Mouse (Mus musculus): ENCODE measurements at regions not wholly inside any gene's neighbourhood (a gene's known extent, or its start where the extent isn't known, plus 50 kb on each side); places are given as distances from the start of the nearest gene placed in this dataset.

DNA sequence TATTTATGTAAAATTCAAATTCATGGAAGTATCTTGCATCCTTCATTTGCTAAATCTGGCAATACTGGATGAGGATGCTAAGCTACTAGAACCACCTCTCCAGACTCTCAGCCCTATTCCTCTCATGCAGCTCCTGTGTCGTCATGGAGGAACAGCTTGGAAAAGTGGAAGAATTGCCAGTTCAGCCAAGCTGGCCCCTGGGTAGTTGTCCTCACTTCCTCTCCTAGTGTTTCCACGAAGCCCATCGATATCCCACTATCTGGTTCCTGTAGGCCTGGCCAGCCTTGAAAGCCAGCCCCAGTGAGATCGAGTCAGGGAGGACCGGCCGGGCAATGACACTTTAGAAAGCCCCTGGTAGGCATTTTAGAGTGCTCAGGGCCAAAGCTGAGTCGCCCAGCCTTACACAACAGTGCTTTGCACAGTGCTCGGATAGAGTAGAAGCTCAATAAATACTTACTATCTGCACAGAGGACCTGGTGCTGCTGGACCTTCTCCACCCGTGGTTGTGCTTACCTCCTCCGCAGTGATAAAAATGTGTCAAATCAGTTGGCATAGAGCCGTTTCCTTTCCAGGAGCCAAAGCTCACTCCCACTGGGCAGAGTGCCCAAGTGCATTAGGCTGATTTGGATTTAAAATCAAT is 193.3 kb downstream of the Fam43a start:
- DNase-seq (ENCODE audit: low spot score, missing footprints) (no peak), ATAC-seq (ENCODE audit: low FRiP score) (no peak)
- H3K36me3 ChIP-seq (ENCODE audit: control insufficient read depth, insufficient read depth, low read length): no peaks in the 10 kb centered on the region
- no peaks in the 10 kb centered on the region for H3K27me3 ChIP-seq (ENCODE audit: control insufficient read depth, insufficient read depth, low read length)
- H3K9me3 ChIP-seq (ENCODE audit: control insufficient read depth, low read length): no peaks in the 10 kb centered on the region
- no peak overlapping the region for H3K9ac ChIP-seq (ENCODE audit: low read length)
- no peak overlapping the region for H3K4me2 ChIP-seq
- H3K4me1 ChIP-seq (ENCODE audit: control insufficient read depth, insufficient read depth, low read length): no peaks in the 10 kb centered on the region
- whole genome bisulfite sequencing: 87% methylated on average over 11 of the region's 11 CpGs
- H3K4me3 ChIP-seq (ENCODE audit: low read depth, low read length): no peak overlapping the region
- no peak overlapping the region for H3K27ac ChIP-seq (ENCODE audit: low read depth, low read length)

DNA sequence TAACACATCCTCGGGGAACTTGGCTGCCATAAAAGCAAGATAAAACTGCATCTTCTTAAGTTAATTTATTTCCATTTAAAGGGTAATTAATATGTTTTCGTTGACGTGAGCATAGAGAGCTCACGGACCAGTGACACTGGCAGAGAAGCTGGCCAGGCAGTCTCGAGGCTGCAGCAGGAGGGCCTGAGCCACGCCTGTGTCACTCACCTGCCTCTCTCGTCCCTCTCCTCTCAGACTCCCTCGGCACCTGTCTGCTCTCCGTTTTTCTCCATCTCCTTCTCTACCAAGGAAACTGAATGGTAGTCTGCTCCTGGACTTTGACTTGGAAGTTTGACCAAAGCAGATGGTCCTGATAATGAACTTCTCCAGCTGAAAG is 193.8 kb downstream of the Fam43a start:
- Histone ChIP-seq H3K9me3 (ENCODE audit: control insufficient read depth, low read length) (no peaks in the 10 kb centered on the region), H3K9ac (ENCODE audit: low read length) (no peak overlapping the region), H3K4me1 (ENCODE audit: control insufficient read depth, insufficient read depth, low read length) (no peaks in the 10 kb centered on the region), H3K4me3 (ENCODE audit: low read depth, low read length) (no peak overlapping the region), H3K4me2 (no peak overlapping the region), H3K27ac (ENCODE audit: low read depth, low read length) (no peak overlapping the region), H3K27me3 (ENCODE audit: control insufficient read depth, insufficient read depth, low read length) (no peaks in the 10 kb centered on the region), H3K36me3 (ENCODE audit: control insufficient read depth, insufficient read depth, low read length) (no peaks in the 10 kb centered on the region)
- DNase-seq (ENCODE audit: low spot score, missing footprints) (no peak), ATAC-seq (ENCODE audit: low FRiP score) (no peak)
- WGBS: 69% methylated on average over 9 of the region's 9 CpGs

DNA sequence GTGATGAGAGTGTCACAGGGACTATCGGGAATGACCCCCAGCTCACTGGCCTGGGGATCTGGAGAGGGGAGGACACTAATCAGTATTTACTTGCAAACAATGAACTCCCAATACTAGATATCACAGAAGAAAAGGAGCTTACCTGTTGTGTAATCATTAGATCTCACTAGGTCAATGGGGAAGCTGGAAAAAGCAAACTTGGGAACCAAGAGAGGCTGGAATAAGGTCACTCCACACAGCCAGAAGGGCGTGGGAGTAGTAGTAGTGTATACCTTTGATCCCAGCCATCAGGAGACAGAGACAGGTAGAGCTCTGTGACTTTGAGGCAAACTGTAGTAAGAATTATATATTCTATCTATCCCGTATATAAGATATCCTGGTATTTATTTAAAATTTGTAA is 194.3 kb downstream of the Fam43a start:
- H3K27me3 ChIP-seq (ENCODE audit: control insufficient read depth, insufficient read depth, low read length): no peaks in the 10 kb centered on the region
- no peak overlapping the region for H3K4me3 ChIP-seq (ENCODE audit: low read depth, low read length)
- H3K4me2 ChIP-seq: no peak overlapping the region
- no peaks in the 10 kb centered on the region for H3K4me1 ChIP-seq (ENCODE audit: control insufficient read depth, insufficient read depth, low read length)
- 83% methylated on average over 3 of the region's 3 CpGs for WGBS
- H3K27ac ChIP-seq (ENCODE audit: low read depth, low read length): no peak overlapping the region
- H3K36me3 ChIP-seq (ENCODE audit: control insufficient read depth, insufficient read depth, low read length): no peaks in the 10 kb centered on the region
- H3K9me3 ChIP-seq (ENCODE audit: control insufficient read depth, low read length): no peaks in the 10 kb centered on the region
- ATAC-seq (ENCODE audit: low FRiP score) (no peak), DNase-seq (ENCODE audit: low spot score, missing footprints) (no peak)
- no peak overlapping the region for H3K9ac ChIP-seq (ENCODE audit: low read length)

DNA sequence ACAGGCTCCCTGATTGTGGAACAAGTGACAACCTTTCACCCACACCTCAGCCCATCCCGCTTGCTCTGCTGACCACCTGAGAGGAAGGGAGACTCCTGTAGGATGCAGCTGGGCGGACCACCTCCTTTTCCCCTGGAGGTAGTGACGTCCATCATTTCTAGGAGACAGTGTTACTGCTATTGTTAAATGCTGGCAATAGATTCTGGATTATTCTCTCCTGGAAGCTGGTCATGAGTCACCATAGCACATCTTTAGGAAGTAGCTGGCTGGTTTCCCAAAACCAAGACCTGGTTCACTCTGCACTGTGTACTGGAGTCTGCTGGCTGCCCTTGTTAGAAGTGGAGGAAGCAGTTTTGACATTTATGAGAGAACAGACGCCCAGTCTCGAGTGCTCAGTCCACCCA is 196.0 kb downstream of the Fam43a start:
- DNase-seq (ENCODE audit: low spot score, missing footprints) (no peak), ATAC-seq (ENCODE audit: low FRiP score) (no peak)
- Histone ChIP-seq H3K9me3 (ENCODE audit: control insufficient read depth, low read length) (no peaks in the 10 kb centered on the region), H3K9ac (ENCODE audit: low read length) (no peak overlapping the region), H3K4me2 (no peak overlapping the region), H3K4me1 (ENCODE audit: control insufficient read depth, insufficient read depth, low read length) (no peaks in the 10 kb centered on the region), H3K36me3 (ENCODE audit: control insufficient read depth, insufficient read depth, low read length) (no peaks in the 10 kb centered on the region), H3K4me3 (ENCODE audit: low read depth, low read length) (no peak overlapping the region), H3K27ac (ENCODE audit: low read depth, low read length) (no peak overlapping the region), H3K27me3 (ENCODE audit: control insufficient read depth, insufficient read depth, low read length) (no peaks in the 10 kb centered on the region)
- 89% methylated on average over 5 of the region's 5 CpGs for WGBS

- Histone ChIP-seq H3K27me3 (ENCODE audit: control insufficient read depth, insufficient read depth, low read length) (no peaks in the 10 kb centered on the region), H3K4me3 (ENCODE audit: low read depth, low read length) (no peak overlapping the region), H3K4me1 (ENCODE audit: control insufficient read depth, insufficient read depth, low read length) (no peaks in the 10 kb centered on the region), H3K9ac (ENCODE audit: low read length) (no peak overlapping the region), H3K9me3 (ENCODE audit: control insufficient read depth, low read length) (no peaks in the 10 kb centered on the region), H3K4me2 (no peak overlapping the region), H3K27ac (ENCODE audit: low read depth, low read length) (no peak overlapping the region), H3K36me3 (ENCODE audit: control insufficient read depth, insufficient read depth, low read length) (no peaks in the 10 kb centered on the region)
- ATAC-seq (ENCODE audit: low FRiP score): no peak
- 96% methylated on average over 6 of the region's 6 CpGs for WGBS
- DNase-seq (ENCODE audit: low spot score, missing footprints): no peak
Measured at GRCm38 (mm10) chr16:30796103-30796502, 196.6 kb downstream of the Fam43a start.

DNA sequence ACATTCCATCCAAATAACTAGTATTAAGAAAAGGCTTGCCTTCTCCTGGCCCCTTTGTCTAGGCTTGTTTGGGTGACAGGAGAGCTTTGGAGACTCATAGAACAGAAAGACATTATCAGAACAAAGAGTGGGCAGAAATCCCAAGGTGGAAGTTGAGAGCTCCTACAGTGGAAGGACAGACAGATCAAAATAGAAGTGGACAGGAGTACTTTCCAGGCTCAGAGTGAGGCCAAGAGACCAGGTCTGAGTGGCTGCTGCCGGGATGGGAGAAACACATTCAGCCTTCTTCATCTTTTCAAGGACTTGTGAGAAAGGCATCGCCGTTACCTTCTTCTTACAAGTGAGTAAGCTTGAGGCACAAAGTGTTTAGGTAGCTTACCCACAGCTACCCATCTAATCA is 197.5 kb downstream of the Fam43a start:
- H3K27me3 ChIP-seq (ENCODE audit: control insufficient read depth, insufficient read depth, low read length): no peaks in the 10 kb centered on the region
- 95% methylated on average over 3 of the region's 3 CpGs for WGBS
- ATAC-seq (ENCODE audit: low FRiP score): no peak

DNA sequence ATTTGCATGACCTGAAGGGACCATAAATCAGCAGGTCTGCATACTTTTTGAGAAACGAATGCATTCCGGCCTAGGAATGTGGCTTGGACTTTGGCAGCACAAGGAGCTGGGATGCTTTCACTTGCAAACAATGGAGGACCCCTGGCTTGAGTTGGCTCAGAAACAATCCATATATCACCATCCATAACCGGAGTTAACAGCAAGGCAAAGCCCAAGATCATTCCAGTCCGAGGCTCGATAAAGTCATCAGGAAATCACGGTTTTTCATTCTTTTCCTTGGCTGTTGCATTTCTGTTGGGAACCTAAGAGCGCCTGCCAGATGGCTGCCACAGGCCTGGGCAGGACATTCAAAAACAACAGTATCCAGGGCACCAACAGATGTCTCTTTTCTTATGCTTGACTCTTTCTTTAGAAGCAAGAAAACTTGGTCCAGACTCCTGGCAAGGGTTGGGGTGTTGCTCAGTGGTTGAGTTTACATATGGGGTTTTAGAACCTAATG is 198.5 kb downstream of the Fam43a start:
- H3K4me1 ChIP-seq (ENCODE audit: control insufficient read depth, insufficient read depth, low read length): no peaks in the 10 kb centered on the region
- no peaks in the 10 kb centered on the region for H3K27me3 ChIP-seq (ENCODE audit: control insufficient read depth, insufficient read depth, low read length)
- H3K27ac ChIP-seq (ENCODE audit: low read depth, low read length): no peak overlapping the region
- no peaks in the 10 kb centered on the region for H3K9me3 ChIP-seq (ENCODE audit: control insufficient read depth, low read length)
- DNase-seq (ENCODE audit: low spot score, missing footprints): no peak
- no peak overlapping the region for H3K4me2 ChIP-seq
- no peak overlapping the region for H3K9ac ChIP-seq (ENCODE audit: low read length)
- H3K4me3 ChIP-seq (ENCODE audit: low read depth, low read length): no peak overlapping the region
- 87% methylated on average over 7 of the region's 7 CpGs for WGBS
- no peak for ATAC-seq (ENCODE audit: low FRiP score)
- H3K36me3 ChIP-seq (ENCODE audit: control insufficient read depth, insufficient read depth, low read length): no peaks in the 10 kb centered on the region

More for the DNA sequence above, 197.5 kb downstream of the Fam43a start:
- Histone ChIP-seq H3K9me3 (ENCODE audit: control insufficient read depth, low read length) (no peaks in the 10 kb centered on the region), H3K9ac (ENCODE audit: low read length) (no peak overlapping the region), H3K4me1 (ENCODE audit: control insufficient read depth, insufficient read depth, low read length) (no peaks in the 10 kb centered on the region), H3K4me2 (no peak overlapping the region), H3K27ac (ENCODE audit: low read depth, low read length) (no peak overlapping the region), H3K4me3 (ENCODE audit: low read depth, low read length) (no peak overlapping the region), H3K36me3 (ENCODE audit: control insufficient read depth, insufficient read depth, low read length) (no peaks in the 10 kb centered on the region)
- DNase-seq (ENCODE audit: low spot score, missing footprints): no peak

DNA sequence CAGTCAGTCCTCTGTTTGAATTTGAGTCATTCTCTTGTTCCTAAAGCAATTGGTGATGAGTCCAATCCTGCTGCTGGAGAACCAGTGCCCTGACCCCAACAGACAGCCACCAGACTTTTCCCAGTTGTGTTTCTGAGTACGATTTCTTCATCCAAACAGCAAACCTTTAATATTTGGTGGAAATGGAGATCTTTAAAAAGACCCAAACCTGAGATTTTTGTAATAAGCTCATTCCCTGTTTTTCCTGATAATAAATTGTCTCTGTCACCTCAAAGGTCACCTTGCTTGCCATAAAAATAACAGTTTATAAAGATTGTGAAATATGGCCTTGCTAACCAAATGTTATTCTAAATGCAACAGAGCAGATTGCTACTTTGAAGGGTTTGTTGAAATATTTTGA is 199.0 kb downstream of the Fam43a start:
- DNase-seq (ENCODE audit: low spot score, missing footprints): no peak
- H3K9me3 ChIP-seq (ENCODE audit: control insufficient read depth, low read length): no peaks in the 10 kb centered on the region
- H3K27ac ChIP-seq (ENCODE audit: low read depth, low read length): no peak overlapping the region
- no peak overlapping the region for H3K9ac ChIP-seq (ENCODE audit: low read length)
- H3K4me2 ChIP-seq: no peak overlapping the region
- H3K36me3 ChIP-seq (ENCODE audit: control insufficient read depth, insufficient read depth, low read length): no peaks in the 10 kb centered on the region
- no peaks in the 10 kb centered on the region for H3K4me1 ChIP-seq (ENCODE audit: control insufficient read depth, insufficient read depth, low read length)
- H3K27me3 ChIP-seq (ENCODE audit: control insufficient read depth, insufficient read depth, low read length): no peaks in the 10 kb centered on the region
- 94% methylated on average over 1 of the region's 1 CpGs for WGBS
- H3K4me3 ChIP-seq (ENCODE audit: low read depth, low read length): no peak overlapping the region
- ATAC-seq (ENCODE audit: low FRiP score): no peak

DNA sequence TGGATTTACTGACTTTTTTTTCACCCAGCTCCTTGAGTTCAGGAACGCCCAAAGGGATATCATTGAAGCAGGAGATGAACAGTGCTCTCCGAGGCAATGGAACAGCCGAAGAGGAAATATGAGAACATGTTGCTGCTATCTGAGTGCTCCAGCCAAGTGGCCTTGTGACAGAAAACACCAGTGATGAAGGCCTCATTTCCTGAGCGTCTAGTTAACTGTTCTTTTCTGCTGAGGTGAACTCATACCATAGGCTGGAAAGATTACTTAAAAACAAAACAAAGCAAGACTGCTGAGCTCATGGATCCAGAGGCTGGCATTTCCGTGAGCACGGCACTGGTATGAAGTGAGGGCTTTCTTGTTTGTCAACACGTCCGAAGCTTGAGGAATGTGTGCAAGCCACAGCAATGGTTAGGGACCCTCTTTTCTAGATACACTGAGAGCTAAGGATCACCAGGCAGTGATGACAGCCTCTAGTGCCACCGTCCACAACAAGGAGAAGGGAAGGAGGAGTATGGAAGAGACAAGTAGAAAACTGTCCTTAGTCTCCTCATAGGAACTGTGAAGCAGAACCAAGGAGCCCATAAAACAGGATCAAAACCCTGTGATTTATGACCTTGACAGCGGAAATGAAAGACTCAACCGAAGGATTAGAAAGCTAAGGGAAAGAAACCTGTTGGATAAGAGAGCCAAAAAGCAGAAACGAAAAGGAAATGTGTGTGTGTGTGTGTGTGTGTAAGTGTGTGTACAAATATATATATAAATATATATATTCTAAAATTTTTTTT is 200.4 kb downstream of the Fam43a start:
- Histone ChIP-seq H3K9ac (ENCODE audit: low read length) (no peak overlapping the region), H3K4me3 (ENCODE audit: low read depth, low read length) (no peak overlapping the region), H3K27ac (ENCODE audit: low read depth, low read length) (no peak overlapping the region), H3K4me2 (no peak overlapping the region), H3K27me3 (ENCODE audit: control insufficient read depth, insufficient read depth, low read length) (no peaks in the 10 kb centered on the region), H3K9me3 (ENCODE audit: control insufficient read depth, low read length) (no peaks in the 10 kb centered on the region), H3K36me3 (ENCODE audit: control insufficient read depth, insufficient read depth, low read length) (no peaks in the 10 kb centered on the region), H3K4me1 (ENCODE audit: control insufficient read depth, insufficient read depth, low read length) (no peaks in the 10 kb centered on the region)
- no peak for ATAC-seq (ENCODE audit: low FRiP score)
- DNase-seq (ENCODE audit: low spot score, missing footprints): no peak
- WGBS: 86% methylated on average over 12 of the region's 12 CpGs
